Mouse (Mus musculus) induced T-regulatory cell, adult 2 months (primary cell): Measurements from ENCODE around the gene Zcchc14.
"Not testable (repeated sequence)": the region's sequence is repeated elsewhere in the genome, so short reads cannot be mapped to it uniquely, and the experiment has no call there.

Experiments
- DNase-seq: peaks from one replicate; pipeline ENCODE4 v3.0.0-alpha.2; 2012; ENCODE audit warnings: low read depth

The Zcchc14 gene

GRCm38 (mm10) chr8:121652774-121653323 lies at the start of gene Zcchc14:
TSS of gene Zcchc14 (minus strand) at chr8:121652901.
- DNase-seq, result peak; percentile 33

- DNase-seq, result no peak
Observed at GRCm38 (mm10) chr8:121699936-121700335, 47.2 kb upstream of the Zcchc14 start.

GRCm38 (mm10) chr8:121698615-121699101 lies 46.0 kb upstream of the Zcchc14 start:
- no peak for DNase-seq

- no peak for DNase-seq
Observed at GRCm38 (mm10) chr8:121697735-121698614, 45.3 kb upstream of the Zcchc14 start.

GRCm38 (mm10) chr8:121695585-121696184 lies 43.0 kb upstream of the Zcchc14 start:
- DNase-seq, result no peak

- peak; percentile 64 for DNase-seq
Observed at GRCm38 (mm10) chr8:121694453-121694852, 41.8 kb upstream of the Zcchc14 start.

GRCm38 (mm10) chr8:121688496-121688895 lies 35.8 kb upstream of the Zcchc14 start:
- no peak for DNase-seq

GRCm38 (mm10) chr8:121687455-121688161 lies 34.9 kb upstream of the Zcchc14 start:
- DNase-seq, result no peak

- DNase-seq, result peak; percentile 45
Observed at GRCm38 (mm10) chr8:121685419-121685818, 32.7 kb upstream of the Zcchc14 start.

- no peak for DNase-seq
Observed at GRCm38 (mm10) chr8:121683083-121683832, 30.6 kb upstream of the Zcchc14 start.

- no peak for DNase-seq
Observed at GRCm38 (mm10) chr8:121681457-121681856, 28.8 kb upstream of the Zcchc14 start.

GRCm38 (mm10) chr8:121680896-121681295 lies 28.2 kb upstream of the Zcchc14 start:
- DNase-seq, result no peak

- DNase-seq, result no peak
Observed at GRCm38 (mm10) chr8:121678696-121679095, 26.0 kb upstream of the Zcchc14 start.

- no peak for DNase-seq
Observed at GRCm38 (mm10) chr8:121675701-121676100, 23.0 kb upstream of the Zcchc14 start.

GRCm38 (mm10) chr8:121675161-121675560 lies 22.5 kb upstream of the Zcchc14 start:
- no peak for DNase-seq

- peak; percentile 36 for DNase-seq
Observed at GRCm38 (mm10) chr8:121674524-121674923, 21.8 kb upstream of the Zcchc14 start.

GRCm38 (mm10) chr8:121673917-121674316 lies 21.2 kb upstream of the Zcchc14 start:
- peak; percentile 14 for DNase-seq

GRCm38 (mm10) chr8:121673153-121673552 lies 20.5 kb upstream of the Zcchc14 start:
- DNase-seq, result no peak

- no peak for DNase-seq
Observed at GRCm38 (mm10) chr8:121669208-121669607, 16.5 kb upstream of the Zcchc14 start.

- DNase-seq, result peak; percentile 20
Observed at GRCm38 (mm10) chr8:121668553-121668952, 15.9 kb upstream of the Zcchc14 start.

GRCm38 (mm10) chr8:121667936-121668500 lies 15.3 kb upstream of the Zcchc14 start:
- not testable (repeated sequence) for DNase-seq
